Mouse (Mus musculus): ENCODE data around the gene Cep44. TPM values are rescaled to one million over a fixed set of nuclear protein-coding genes. Genes with fewer than 3 reads are reported as not detected.

The Cep44 gene
- polyA plus RNA-seq (2015; fragmentation: Nextera tagmentation; extraction: Ambion mirVana): 21.8 and 27.5 TPM in 2 replicates

- WGBS: 0% methylated on average over 53 of the region's 53 CpGs
- H3K27me3 ChIP-seq (replicated peaks): no peaks in the 10 kb centered on the region
These were observed at the start of gene Cep44, which contains the start of gene Fbxo8 for GRCm38 (mm10) chr8:56550558-56551360. Gene Cep44, minus strand, starts transcription at chr8:56551047. Gene Fbxo8, plus strand, starts transcription at chr8:56551090.

GRCm38 (mm10) chr8:56591502-56591901 lies 40.7 kb upstream of the Cep44 start:
- H3K9me3 ChIP-seq (replicated peaks): no peaks in the 10 kb centered on the region
- no peak overlapping the region for H3K4me3 ChIP-seq (replicated peaks)
- ATAC-seq (ENCODE audit: low FRiP score): no peak
- no peaks in the 10 kb centered on the region for H3K27me3 ChIP-seq (replicated peaks)
- no peak overlapping the region for H3K9ac ChIP-seq (replicated peaks)
- no peak overlapping the region for H3K27ac ChIP-seq (replicated peaks)
- 97% methylated on average over 5 of the region's 5 CpGs for WGBS
- H3K36me3 ChIP-seq: peaks cover 6% of the 10 kb centered on the region; the same call in 1 of the 2 replicates
- H3K4me2 ChIP-seq: no peak overlapping the region
- no peaks in the 10 kb centered on the region for H3K4me1 ChIP-seq

More at GRCm38 (mm10) chr8:56550558-56551360, at the start of gene Cep44, which contains the start of gene Fbxo8:
- Histone ChIP-seq H3K4me2 (peak within 1 kb of the TSS; percentile 71), H3K27ac (replicated peaks) (peak within 1 kb of the TSS; percentile 91), H3K9ac (replicated peaks) (peak within 1 kb of the TSS; percentile 58), H3K36me3 (no peaks in the 10 kb centered on the region), H3K9me3 (replicated peaks) (no peaks in the 10 kb centered on the region), H3K4me3 (replicated peaks) (peak within 1 kb of the TSS; percentile 63), H3K4me1 (peaks cover 14% of the 10 kb centered on the region)
- ATAC-seq (ENCODE audit: low FRiP score): peak; percentile 95

- Histone ChIP-seq H3K9me3 (replicated peaks) (no peaks in the 10 kb centered on the region), H3K4me2 (no peak overlapping the region), H3K27me3 (replicated peaks) (no peaks in the 10 kb centered on the region), H3K4me1 (no peaks in the 10 kb centered on the region), H3K4me3 (replicated peaks) (no peak overlapping the region), H3K36me3 (peaks cover 6% of the 10 kb centered on the region; the same call in 1 of the 2 replicates), H3K9ac (replicated peaks) (no peak overlapping the region), H3K27ac (replicated peaks) (no peak overlapping the region)
- 96% methylated on average over 1 of the region's 1 CpGs for WGBS
- ATAC-seq (ENCODE audit: low FRiP score): no peak
These were observed 40.2 kb upstream of the Cep44 start for GRCm38 (mm10) chr8:56591084-56591483.

- Histone ChIP-seq H3K4me3 (replicated peaks) (no peak overlapping the region), H3K27ac (replicated peaks) (no peak overlapping the region), H3K4me2 (no peak overlapping the region), H3K36me3 (peaks cover 6% of the 10 kb centered on the region; the same call in 1 of the 2 replicates), H3K27me3 (replicated peaks) (no peaks in the 10 kb centered on the region), H3K4me1 (no peaks in the 10 kb centered on the region), H3K9me3 (replicated peaks) (no peaks in the 10 kb centered on the region), H3K9ac (replicated peaks) (no peak overlapping the region)
- 84% methylated on average over 2 of the region's 2 CpGs for WGBS
- ATAC-seq (ENCODE audit: low FRiP score): no peak
These were observed 38.2 kb upstream of the Cep44 start for GRCm38 (mm10) chr8:56589004-56589403.

GRCm38 (mm10) chr8:56582841-56583240 lies 32.0 kb upstream of the Cep44 start:
- Histone ChIP-seq H3K4me2 (no peak overlapping the region), H3K27ac (replicated peaks) (no peak overlapping the region), H3K4me3 (replicated peaks) (no peak overlapping the region), H3K9ac (replicated peaks) (no peak overlapping the region), H3K4me1 (no peaks in the 10 kb centered on the region), H3K36me3 (no peaks in the 10 kb centered on the region), H3K27me3 (replicated peaks) (no peaks in the 10 kb centered on the region), H3K9me3 (replicated peaks) (no peaks in the 10 kb centered on the region)
- no peak for ATAC-seq (ENCODE audit: low FRiP score)

GRCm38 (mm10) chr8:56580918-56581317 lies 30.1 kb upstream of the Cep44 start:
- 96% methylated on average over 4 of the region's 4 CpGs for WGBS
- Histone ChIP-seq H3K9me3 (replicated peaks) (no peaks in the 10 kb centered on the region), H3K4me2 (no peak overlapping the region), H3K9ac (replicated peaks) (no peak overlapping the region), H3K27ac (replicated peaks) (no peak overlapping the region), H3K27me3 (replicated peaks) (no peaks in the 10 kb centered on the region), H3K36me3 (peaks cover under 1% of the 10 kb centered on the region; the same call in 1 of the 2 replicates), H3K4me3 (replicated peaks) (no peak overlapping the region), H3K4me1 (no peaks in the 10 kb centered on the region)
- no peak for ATAC-seq (ENCODE audit: low FRiP score)

GRCm38 (mm10) chr8:56566856-56567255 lies 16.0 kb upstream of the Cep44 start:
- peaks cover 6% of the 10 kb centered on the region; the same call in 1 of the 2 replicates for H3K36me3 ChIP-seq
- no peaks in the 10 kb centered on the region for H3K4me1 ChIP-seq
- no peaks in the 10 kb centered on the region for H3K9me3 ChIP-seq (replicated peaks)
- 96% methylated on average over 9 of the region's 9 CpGs for WGBS
- H3K27ac ChIP-seq (replicated peaks): no peak overlapping the region
- H3K27me3 ChIP-seq (replicated peaks): no peaks in the 10 kb centered on the region
- ATAC-seq (ENCODE audit: low FRiP score): no peak
- no peak overlapping the region for H3K4me2 ChIP-seq
- H3K9ac ChIP-seq (replicated peaks): no peak overlapping the region
- no peak overlapping the region for H3K4me3 ChIP-seq (replicated peaks)

GRCm38 (mm10) chr8:56564399-56565047 lies 13.7 kb upstream of the Cep44 start:
- Histone ChIP-seq H3K4me1 (no peaks in the 10 kb centered on the region), H3K27me3 (replicated peaks) (no peaks in the 10 kb centered on the region), H3K36me3 (peaks cover 6% of the 10 kb centered on the region; the same call in 1 of the 2 replicates), H3K9ac (replicated peaks) (no peak overlapping the region), H3K27ac (replicated peaks) (no peak overlapping the region), H3K9me3 (replicated peaks) (no peaks in the 10 kb centered on the region), H3K4me2 (no peak overlapping the region), H3K4me3 (replicated peaks) (no peak overlapping the region)
- 83% methylated on average over 4 of the region's 4 CpGs for WGBS
- ATAC-seq (ENCODE audit: low FRiP score): no peak

- Histone ChIP-seq H3K27ac (replicated peaks) (no peak overlapping the region), H3K9ac (replicated peaks) (no peak overlapping the region), H3K9me3 (replicated peaks) (no peaks in the 10 kb centered on the region), H3K27me3 (replicated peaks) (no peaks in the 10 kb centered on the region), H3K4me1 (peaks cover 14% of the 10 kb centered on the region), H3K36me3 (no peaks in the 10 kb centered on the region), H3K4me3 (replicated peaks) (no peak overlapping the region), H3K4me2 (0 out of 2 replicates have a peak overlapping the region, but pooled peaks have one; percentile 71)
- no peak for ATAC-seq (ENCODE audit: low FRiP score)
- 82% methylated on average over 5 of the region's 5 CpGs for WGBS
These were observed 1.8 kb upstream of the Cep44 start for GRCm38 (mm10) chr8:56552551-56553103.

GRCm38 (mm10) chr8:56552045-56552444 lies 1.2 kb upstream of the Cep44 start:
- no peak for ATAC-seq (ENCODE audit: low FRiP score)
- Histone ChIP-seq H3K9me3 (replicated peaks) (no peaks in the 10 kb centered on the region), H3K36me3 (no peaks in the 10 kb centered on the region), H3K27ac (replicated peaks) (peak overlapping the region; percentile 91; the same call in 1 of the 2 replicates), H3K4me2 (peak overlapping the region; percentile 71), H3K9ac (replicated peaks) (peak overlapping the region; percentile 58), H3K4me1 (peaks cover 14% of the 10 kb centered on the region), H3K4me3 (replicated peaks) (peak overlapping the region; percentile 63), H3K27me3 (replicated peaks) (no peaks in the 10 kb centered on the region)
- 32% methylated on average over 10 of the region's 10 CpGs for WGBS

- Histone ChIP-seq H3K9me3 (replicated peaks) (no peaks in the 10 kb centered on the region), H3K27me3 (replicated peaks) (no peaks in the 10 kb centered on the region), H3K4me2 (peak overlapping the region; percentile 71), H3K9ac (replicated peaks) (peak overlapping the region; percentile 58), H3K4me1 (peaks cover 14% of the 10 kb centered on the region), H3K36me3 (no peaks in the 10 kb centered on the region), H3K4me3 (replicated peaks) (peak overlapping the region; percentile 63), H3K27ac (replicated peaks) (peak overlapping the region; percentile 91)
- peak; percentile 98 for ATAC-seq (ENCODE audit: low FRiP score)
- WGBS: under 1% methylated on average over 28 of the region's 28 CpGs
These were observed 560 bp upstream of the Cep44 start for GRCm38 (mm10) chr8:56551361-56551852.

Data from neural tube, embryonic 15.5 days (tissue).